Mouse (Mus musculus): Measurements from ENCODE around the gene H2-DMb1. TPM values are rescaled to one million over a fixed set of nuclear protein-coding genes. Genes with fewer than 3 reads are reported as not detected.

H2-DMb1 gene
- total RNA-seq, 1 experiment from 2014 or later = 3.6 TPM

Other genes starting within 250 kb of the H2-DMb1 start
- not detected in 2 replicates for gene Platr17, start 247.9 kb upstream of the H2-DMb1 start, total RNA-seq (2021)
- gene Daxx, start 243.7 kb upstream of the H2-DMb1 start, total RNA-seq (2021) = 27.7 and 32.0 TPM in 2 replicates
- 132 and 145 TPM in 2 replicates for gene Tapbp, start 237.2 kb upstream of the H2-DMb1 start, total RNA-seq (2021)
- 25.5 and 34.5 TPM in 2 replicates for gene Zbtb22, start 237.2 kb upstream of the H2-DMb1 start, total RNA-seq (2021)
- 53.2 and 80.3 TPM in 2 replicates for gene Rgl2, start 223.5 kb upstream of the H2-DMb1 start, total RNA-seq (2021)
- gene Pfdn6, start 212.7 kb upstream of the H2-DMb1 start, total RNA-seq (2021) = 96.2 and 102 TPM in 2 replicates
- gene Wdr46, start 212.4 kb upstream of the H2-DMb1 start, total RNA-seq (2021) = 32.9 and 35.7 TPM in 2 replicates
- 3.2 and 6.2 TPM in 2 replicates for gene B3galt4, start 201.6 kb upstream of the H2-DMb1 start, total RNA-seq (2021)
- gene Vps52, start 197.3 kb upstream of the H2-DMb1 start, total RNA-seq (2021) = 46.8 and 52.9 TPM in 2 replicates
- 760 and 860 TPM in 2 replicates for gene Rps18, start 197.1 kb upstream of the H2-DMb1 start, total RNA-seq (2021)
- gene H2-K1, start 152.7 kb upstream of the H2-DMb1 start, total RNA-seq (2021) = 212 and 322 TPM in 2 replicates
- 36.6 and 42.5 TPM in 2 replicates for gene Ring1, start 128.4 kb upstream of the H2-DMb1 start, total RNA-seq (2021)
- gene H2-Ke6, start 125.0 kb upstream of the H2-DMb1 start, total RNA-seq (2021) = 207 and 212 TPM in 2 replicates
- 127 and 161 TPM in 2 replicates for gene Slc39a7, start 121.4 kb upstream of the H2-DMb1 start, total RNA-seq (2021)
- gene Rxrb, start 121.3 kb upstream of the H2-DMb1 start, total RNA-seq (2021) = 54.5 and 66.6 TPM in 2 replicates
- gene Col11a2, start 113.6 kb upstream of the H2-DMb1 start, total RNA-seq (2021) = 1.1 and 2.6 TPM in 2 replicates
- 0.33 and 4.1 TPM in 2 replicates for gene H2-Oa, start 60.7 kb upstream of the H2-DMb1 start, total RNA-seq (2021)
- 8.0 and 18.8 TPM in 2 replicates for gene H2-DMa, start 33.5 kb upstream of the H2-DMb1 start, total RNA-seq (2021)
- gene Brd2, start 30.4 kb upstream of the H2-DMb1 start, total RNA-seq (2021) = 198 and 203 TPM in 2 replicates
- 2.7 and 17.0 TPM in 2 replicates for gene H2-DMb2, start 9.8 kb upstream of the H2-DMb1 start, total RNA-seq (2021)
- 11.1 and 20.4 TPM in 2 replicates for gene Tap1, start 34.5 kb downstream of the H2-DMb1 start, total RNA-seq (2021)
- 6.9 and 12.2 TPM in 2 replicates for gene Psmb9, start 34.7 kb downstream of the H2-DMb1 start, total RNA-seq (2021)
- gene Psmb8, start 44.6 kb downstream of the H2-DMb1 start, total RNA-seq (2021) = 21.0 and 33.6 TPM in 2 replicates
- gene Tap2, start 50.5 kb downstream of the H2-DMb1 start, total RNA-seq (2021) = 33.2 and 34.9 TPM in 2 replicates
- gene H2-Ob, start 85.8 kb downstream of the H2-DMb1 start, total RNA-seq (2021) = 1.3 and 16.6 TPM in 2 replicates
- gene H2-Ab1, start 104.6 kb downstream of the H2-DMb1 start, total RNA-seq (2021) = 19.8 and 71.0 TPM in 2 replicates
- 21.7 and 108 TPM in 2 replicates for gene H2-Aa, start 134.8 kb downstream of the H2-DMb1 start, total RNA-seq (2021)
- gene H2-Eb1, start 152.8 kb downstream of the H2-DMb1 start, total RNA-seq (2021) = 22.8 and 92.3 TPM in 2 replicates
- 1.1 TPM in 1 of 2 replicates, not detected in the other for gene H2-Eb2, start 172.6 kb downstream of the H2-DMb1 start, total RNA-seq (2021)
- 0.26 and 0.64 TPM in 2 replicates for gene Btnl2, start 201.8 kb downstream of the H2-DMb1 start, total RNA-seq (2021)
- 0.23 TPM in 1 of 2 replicates, not detected in the other for gene Btnl1, start 224.1 kb downstream of the H2-DMb1 start, total RNA-seq (2021)
- gene BC051142, start 245.7 kb downstream of the H2-DMb1 start, total RNA-seq (2021) = 1.2 and 2.4 TPM in 2 replicates

Data from adrenal gland, postnatal 14 days (tissue).